Mouse (Mus musculus): Measurements from ENCODE around the gene Tff2. TPM values are rescaled to one million over a fixed set of nuclear protein-coding genes. Genes with fewer than 3 reads are reported as not detected.

The Tff2 gene
- polyA plus RNA-seq, 1 experiment from 2014 or later: 2.3 TPM

- no peaks in the 10 kb centered on the region for H3K27me3 ChIP-seq (ENCODE audit: insufficient read depth, low read length)
- H3K4me1 ChIP-seq (ENCODE audit: insufficient read depth, low read length): no peaks in the 10 kb centered on the region
- H3K4me3 ChIP-seq (ENCODE audit: low read length): no peak overlapping the region
- H3K9ac ChIP-seq (replicated peaks; ENCODE audit: low read length): no peak overlapping the region
- ATAC-seq (ENCODE audit: low FRiP score, low TSS enrichment): no peak
- H3K4me2 ChIP-seq (replicated peaks; ENCODE audit: low read depth, low read length): no peak overlapping the region
- no peaks in the 10 kb centered on the region for H3K36me3 ChIP-seq (ENCODE audit: insufficient read depth, low read length)
- no peak overlapping the region for H3K27ac ChIP-seq (ENCODE audit: low read length)
- 89% methylated on average over 7 of the region's 7 CpGs for WGBS
- no peaks in the 10 kb centered on the region for H3K9me3 ChIP-seq (ENCODE audit: low read length)
These were observed 2.0 kb downstream of the Tff2 start for GRCm38 (mm10) chr17:31142116-31142515.

- Histone ChIP-seq H3K4me2 (replicated peaks; ENCODE audit: low read depth, low read length) (no peak overlapping the region), H3K9me3 (ENCODE audit: low read length) (no peaks in the 10 kb centered on the region), H3K9ac (replicated peaks; ENCODE audit: low read length) (no peak overlapping the region), H3K4me1 (ENCODE audit: insufficient read depth, low read length) (no peaks in the 10 kb centered on the region), H3K27ac (ENCODE audit: low read length) (no peak overlapping the region), H3K36me3 (ENCODE audit: insufficient read depth, low read length) (no peaks in the 10 kb centered on the region), H3K27me3 (ENCODE audit: insufficient read depth, low read length) (no peaks in the 10 kb centered on the region), H3K4me3 (ENCODE audit: low read length) (no peak overlapping the region)
- WGBS: 10% methylated on average over 5 of the region's 5 CpGs
- no peak for ATAC-seq (ENCODE audit: low FRiP score, low TSS enrichment)
These were observed 5.7 kb downstream of the Tff2 start for GRCm38 (mm10) chr17:31138398-31138797.

GRCm38 (mm10) chr17:31136821-31137220, 7.3 kb downstream of the Tff2 start:
- H3K27ac ChIP-seq (ENCODE audit: low read length): no peak overlapping the region
- no peaks in the 10 kb centered on the region for H3K36me3 ChIP-seq (ENCODE audit: insufficient read depth, low read length)
- H3K4me2 ChIP-seq (replicated peaks; ENCODE audit: low read depth, low read length): no peak overlapping the region
- no peak overlapping the region for H3K4me3 ChIP-seq (ENCODE audit: low read length)
- H3K27me3 ChIP-seq (ENCODE audit: insufficient read depth, low read length): no peaks in the 10 kb centered on the region
- no peaks in the 10 kb centered on the region for H3K4me1 ChIP-seq (ENCODE audit: insufficient read depth, low read length)
- H3K9ac ChIP-seq (replicated peaks; ENCODE audit: low read length): no peak overlapping the region
- H3K9me3 ChIP-seq (ENCODE audit: low read length): no peaks in the 10 kb centered on the region
- ATAC-seq (ENCODE audit: low FRiP score, low TSS enrichment): no peak
- WGBS: 90% methylated on average over 1 of the region's 1 CpGs

GRCm38 (mm10) chr17:31136291-31136690, 7.8 kb downstream of the Tff2 start:
- Histone ChIP-seq H3K9ac (replicated peaks; ENCODE audit: low read length) (no peak overlapping the region), H3K36me3 (ENCODE audit: insufficient read depth, low read length) (no peaks in the 10 kb centered on the region), H3K9me3 (ENCODE audit: low read length) (no peaks in the 10 kb centered on the region), H3K4me2 (replicated peaks; ENCODE audit: low read depth, low read length) (no peak overlapping the region), H3K4me3 (ENCODE audit: low read length) (no peak overlapping the region), H3K27me3 (ENCODE audit: insufficient read depth, low read length) (no peaks in the 10 kb centered on the region), H3K4me1 (ENCODE audit: insufficient read depth, low read length) (no peaks in the 10 kb centered on the region), H3K27ac (ENCODE audit: low read length) (no peak overlapping the region)
- ATAC-seq (ENCODE audit: low FRiP score, low TSS enrichment): no peak
- 35% methylated on average over 3 of the region's 3 CpGs for WGBS

- Histone ChIP-seq H3K9me3 (ENCODE audit: low read length) (no peaks in the 10 kb centered on the region), H3K4me3 (ENCODE audit: low read length) (no peak overlapping the region), H3K4me1 (ENCODE audit: insufficient read depth, low read length) (no peaks in the 10 kb centered on the region), H3K9ac (replicated peaks; ENCODE audit: low read length) (no peak overlapping the region), H3K36me3 (ENCODE audit: insufficient read depth, low read length) (no peaks in the 10 kb centered on the region), H3K4me2 (replicated peaks; ENCODE audit: low read depth, low read length) (no peak overlapping the region), H3K27me3 (ENCODE audit: insufficient read depth, low read length) (no peaks in the 10 kb centered on the region), H3K27ac (ENCODE audit: low read length) (no peak overlapping the region)
- 56% methylated on average over 6 of the region's 6 CpGs for WGBS
- ATAC-seq (ENCODE audit: low FRiP score, low TSS enrichment): no peak
These were observed 9.2 kb downstream of the Tff2 start for GRCm38 (mm10) chr17:31134913-31135312.

- H3K4me2 ChIP-seq (replicated peaks; ENCODE audit: low read depth, low read length): no peak overlapping the region
- no peaks in the 10 kb centered on the region for H3K36me3 ChIP-seq (ENCODE audit: insufficient read depth, low read length)
- 67% methylated on average over 15 of the region's 15 CpGs for WGBS
- no peaks in the 10 kb centered on the region for H3K9me3 ChIP-seq (ENCODE audit: low read length)
- H3K9ac ChIP-seq (replicated peaks; ENCODE audit: low read length): no peak overlapping the region
- H3K4me3 ChIP-seq (ENCODE audit: low read length): no peak overlapping the region
- H3K27ac ChIP-seq (ENCODE audit: low read length): no peak overlapping the region
- no peak for ATAC-seq (ENCODE audit: low FRiP score, low TSS enrichment)
- H3K4me1 ChIP-seq (ENCODE audit: insufficient read depth, low read length): no peaks in the 10 kb centered on the region
- H3K27me3 ChIP-seq (ENCODE audit: insufficient read depth, low read length): no peaks in the 10 kb centered on the region
These were observed 10.3 kb downstream of the Tff2 start for GRCm38 (mm10) chr17:31133776-31134175.

- Histone ChIP-seq H3K4me3 (ENCODE audit: low read length) (no peak overlapping the region), H3K4me1 (ENCODE audit: insufficient read depth, low read length) (no peaks in the 10 kb centered on the region), H3K9me3 (ENCODE audit: low read length) (no peaks in the 10 kb centered on the region), H3K27ac (ENCODE audit: low read length) (no peak overlapping the region), H3K9ac (replicated peaks; ENCODE audit: low read length) (no peak overlapping the region), H3K36me3 (ENCODE audit: insufficient read depth, low read length) (no peaks in the 10 kb centered on the region), H3K27me3 (ENCODE audit: insufficient read depth, low read length) (no peaks in the 10 kb centered on the region), H3K4me2 (replicated peaks; ENCODE audit: low read depth, low read length) (no peak overlapping the region)
- WGBS: 78% methylated on average over 10 of the region's 10 CpGs
- no peak for ATAC-seq (ENCODE audit: low FRiP score, low TSS enrichment)
These were observed 12.7 kb downstream of the Tff2 start for GRCm38 (mm10) chr17:31131269-31131821.

- Histone ChIP-seq H3K4me2 (replicated peaks; ENCODE audit: low read depth, low read length) (no peak within 1 kb of the TSS), H3K27ac (ENCODE audit: low read length) (no peak within 1 kb of the TSS), H3K36me3 (ENCODE audit: insufficient read depth, low read length) (no peaks in the 10 kb centered on the region), H3K4me1 (ENCODE audit: insufficient read depth, low read length) (peaks cover 7% of the 10 kb centered on the region; the same call in 1 of the 2 replicates), H3K9me3 (ENCODE audit: low read length) (no peaks in the 10 kb centered on the region), H3K27me3 (ENCODE audit: insufficient read depth, low read length) (no peaks in the 10 kb centered on the region), H3K4me3 (ENCODE audit: low read length) (no peak within 1 kb of the TSS), H3K9ac (replicated peaks; ENCODE audit: low read length) (no peak within 1 kb of the TSS)
- no peak for ATAC-seq (ENCODE audit: low FRiP score, low TSS enrichment)
- WGBS: 17% methylated on average over 2 of the region's 2 CpGs
These were observed 14.6 kb downstream of the Tff2 start, which contains the start of gene Tff3 for GRCm38 (mm10) chr17:31129452-31129851. Gene Tff3, minus strand, starts transcription at chr17:31129646.

GRCm38 (mm10) chr17:31128708-31129318, 15.3 kb downstream of the Tff2 start:
- WGBS: 79% methylated on average over 9 of the region's 9 CpGs
- Histone ChIP-seq H3K27ac (ENCODE audit: low read length) (no peak overlapping the region), H3K9me3 (ENCODE audit: low read length) (no peaks in the 10 kb centered on the region), H3K4me2 (replicated peaks; ENCODE audit: low read depth, low read length) (no peak overlapping the region), H3K4me3 (ENCODE audit: low read length) (no peak overlapping the region), H3K36me3 (ENCODE audit: insufficient read depth, low read length) (no peaks in the 10 kb centered on the region), H3K4me1 (ENCODE audit: insufficient read depth, low read length) (peaks cover 7% of the 10 kb centered on the region; the same call in 1 of the 2 replicates), H3K27me3 (ENCODE audit: insufficient read depth, low read length) (no peaks in the 10 kb centered on the region), H3K9ac (replicated peaks; ENCODE audit: low read length) (no peak overlapping the region)
- no peak for ATAC-seq (ENCODE audit: low FRiP score, low TSS enrichment)

- no peak overlapping the region for H3K9ac ChIP-seq (replicated peaks; ENCODE audit: low read length)
- H3K4me3 ChIP-seq (ENCODE audit: low read length): no peak overlapping the region
- H3K36me3 ChIP-seq (ENCODE audit: insufficient read depth, low read length): no peaks in the 10 kb centered on the region
- H3K4me1 ChIP-seq (ENCODE audit: insufficient read depth, low read length): peaks cover 7% of the 10 kb centered on the region; the same call in 1 of the 2 replicates
- no peaks in the 10 kb centered on the region for H3K27me3 ChIP-seq (ENCODE audit: insufficient read depth, low read length)
- H3K9me3 ChIP-seq (ENCODE audit: low read length): peaks cover 6% of the 10 kb centered on the region; the same call in 1 of the 2 replicates
- ATAC-seq (ENCODE audit: low FRiP score, low TSS enrichment): no peak
- no peak overlapping the region for H3K4me2 ChIP-seq (replicated peaks; ENCODE audit: low read depth, low read length)
- H3K27ac ChIP-seq (ENCODE audit: low read length): no peak overlapping the region
- 40% methylated on average over 9 of the region's 9 CpGs for WGBS
These were observed 18.4 kb downstream of the Tff2 start for GRCm38 (mm10) chr17:31125548-31126266.

All from kidney, embryonic 16.5 days (tissue).